Mouse (Mus musculus): ENCODE measurements around the gene Pex26. TPM values are rescaled to one million over a fixed set of nuclear protein-coding genes. Genes with fewer than 3 reads are reported as not detected.

Pex26 gene
- polyA plus RNA-seq, 1 experiment from 2014 or later, result 4.1 TPM

- Histone ChIP-seq H3K36me3 (ENCODE audit: control insufficient read depth, insufficient read depth, low read length) (0 out of 2 replicates have a peak, but pooled peaks cover 2% of the 10 kb centered on the region), H3K9ac (ENCODE audit: low read depth, low read length) (no peak overlapping the region), H3K4me3 (ENCODE audit: low read depth, low read length) (no peak overlapping the region), H3K27me3 (ENCODE audit: control insufficient read depth, insufficient read depth, low read length) (no peaks in the 10 kb centered on the region), H3K27ac (ENCODE audit: low read depth, low read length) (no peak overlapping the region), H3K9me3 (replicated peaks; ENCODE audit: control insufficient read depth, low read length) (no peaks in the 10 kb centered on the region), H3K4me2 (peak overlapping the region; percentile 91), H3K4me1 (ENCODE audit: control insufficient read depth, insufficient read depth, low read length) (peaks cover 9% of the 10 kb centered on the region; the same call in 1 of the 2 replicates)
- ATAC-seq (replicated peaks; ENCODE audit: insufficient number of reproducible peaks, low FRiP score, low TSS enrichment), result no peak
- 86% methylated on average over 8 of the region's 8 CpGs for WGBS (ENCODE audit: insufficient replicate concordance)
Measured at GRCm38 (mm10) chr6:121185232-121185631, 1.8 kb downstream of the Pex26 start.

- H3K27me3 ChIP-seq (ENCODE audit: control insufficient read depth, insufficient read depth, low read length), result no peaks in the 10 kb centered on the region
- no peak overlapping the region for H3K27ac ChIP-seq (ENCODE audit: low read depth, low read length)
- H3K4me2 ChIP-seq, result no peak overlapping the region
- H3K36me3 ChIP-seq (ENCODE audit: control insufficient read depth, insufficient read depth, low read length), result peaks cover 2% of the 10 kb centered on the region; the same call in 1 of the 2 replicates
- no peak for ATAC-seq (replicated peaks; ENCODE audit: insufficient number of reproducible peaks, low FRiP score, low TSS enrichment)
- peaks cover 8% of the 10 kb centered on the region; the same call in 1 of the 2 replicates for H3K4me1 ChIP-seq (ENCODE audit: control insufficient read depth, insufficient read depth, low read length)
- WGBS (ENCODE audit: insufficient replicate concordance), result 59% methylated on average over 11 of the region's 11 CpGs
- no peak overlapping the region for H3K9ac ChIP-seq (ENCODE audit: low read depth, low read length)
- H3K9me3 ChIP-seq (replicated peaks; ENCODE audit: control insufficient read depth, low read length), result no peaks in the 10 kb centered on the region
- no peak overlapping the region for H3K4me3 ChIP-seq (ENCODE audit: low read depth, low read length)
Measured at GRCm38 (mm10) chr6:121191261-121192009, 8.0 kb downstream of the Pex26 start.

- 35% methylated on average over 13 of the region's 13 CpGs for WGBS (ENCODE audit: insufficient replicate concordance)
- no peak overlapping the region for H3K9ac ChIP-seq (ENCODE audit: low read depth, low read length)
- no peaks in the 10 kb centered on the region; the same call in 1 of the 2 replicates for H3K36me3 ChIP-seq (ENCODE audit: control insufficient read depth, insufficient read depth, low read length)
- peaks cover 8% of the 10 kb centered on the region; the same call in 1 of the 2 replicates for H3K4me1 ChIP-seq (ENCODE audit: control insufficient read depth, insufficient read depth, low read length)
- no peaks in the 10 kb centered on the region for H3K27me3 ChIP-seq (ENCODE audit: control insufficient read depth, insufficient read depth, low read length)
- ATAC-seq (replicated peaks; ENCODE audit: insufficient number of reproducible peaks, low FRiP score, low TSS enrichment), result no peak
- H3K27ac ChIP-seq (ENCODE audit: low read depth, low read length), result no peak overlapping the region
- no peak overlapping the region for H3K4me3 ChIP-seq (ENCODE audit: low read depth, low read length)
- no peak overlapping the region for H3K4me2 ChIP-seq
- no peaks in the 10 kb centered on the region for H3K9me3 ChIP-seq (replicated peaks; ENCODE audit: control insufficient read depth, low read length)
Measured at GRCm38 (mm10) chr6:121194061-121194955, 10.8 kb downstream of the Pex26 start.

GRCm38 (mm10) chr6:121194956-121195731 lies 11.7 kb downstream of the Pex26 start:
- H3K27ac ChIP-seq (ENCODE audit: low read depth, low read length), result no peak overlapping the region
- peaks cover 8% of the 10 kb centered on the region; the same call in 1 of the 2 replicates for H3K4me1 ChIP-seq (ENCODE audit: control insufficient read depth, insufficient read depth, low read length)
- 68% methylated on average over 14 of the region's 14 CpGs for WGBS (ENCODE audit: insufficient replicate concordance)
- ATAC-seq (replicated peaks; ENCODE audit: insufficient number of reproducible peaks, low FRiP score, low TSS enrichment), result no peak
- no peaks in the 10 kb centered on the region for H3K9me3 ChIP-seq (replicated peaks; ENCODE audit: control insufficient read depth, low read length)
- H3K4me3 ChIP-seq (ENCODE audit: low read depth, low read length), result no peak overlapping the region
- H3K9ac ChIP-seq (ENCODE audit: low read depth, low read length), result no peak overlapping the region
- H3K27me3 ChIP-seq (ENCODE audit: control insufficient read depth, insufficient read depth, low read length), result no peaks in the 10 kb centered on the region
- H3K36me3 ChIP-seq (ENCODE audit: control insufficient read depth, insufficient read depth, low read length), result no peaks in the 10 kb centered on the region; the same call in 1 of the 2 replicates
- H3K4me2 ChIP-seq, result no peak overlapping the region

DNA sequence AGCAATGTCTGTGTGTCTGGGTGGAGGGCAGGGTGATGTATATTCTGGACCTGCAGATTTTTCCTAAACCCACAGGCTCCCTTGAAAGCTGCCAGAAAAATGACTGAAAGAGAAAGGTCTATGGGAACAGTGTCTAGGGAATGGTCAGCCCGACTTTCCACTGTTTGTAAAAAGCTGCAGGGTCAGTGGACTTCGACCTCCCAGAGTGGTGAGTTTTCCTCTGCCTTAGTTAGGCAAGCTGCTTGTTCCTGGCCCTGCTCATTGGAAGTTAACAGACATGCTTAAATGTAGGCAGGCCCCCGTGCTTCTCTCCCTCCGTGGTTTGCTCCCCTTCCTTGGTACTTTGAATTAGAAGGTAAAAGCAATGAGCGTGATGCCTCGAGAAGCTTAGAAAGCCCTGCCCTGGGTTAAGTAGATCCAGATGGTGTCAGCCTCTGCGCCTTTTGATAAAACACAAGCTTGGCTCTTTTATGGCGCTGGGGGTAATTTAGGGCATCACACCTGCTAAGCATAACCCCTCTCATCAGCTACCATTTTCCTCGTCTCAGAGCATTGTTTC lies 14.4 kb downstream of the Pex26 start:
- H3K9me3 ChIP-seq (replicated peaks; ENCODE audit: control insufficient read depth, low read length), result no peaks in the 10 kb centered on the region
- H3K4me3 ChIP-seq (ENCODE audit: low read depth, low read length), result no peak overlapping the region
- no peak overlapping the region for H3K4me2 ChIP-seq
- no peak for ATAC-seq (replicated peaks; ENCODE audit: insufficient number of reproducible peaks, low FRiP score, low TSS enrichment)
- peaks cover 8% of the 10 kb centered on the region; the same call in 1 of the 2 replicates for H3K4me1 ChIP-seq (ENCODE audit: control insufficient read depth, insufficient read depth, low read length)
- H3K27ac ChIP-seq (ENCODE audit: low read depth, low read length), result no peak overlapping the region
- no peaks in the 10 kb centered on the region; the same call in 1 of the 2 replicates for H3K36me3 ChIP-seq (ENCODE audit: control insufficient read depth, insufficient read depth, low read length)
- WGBS (ENCODE audit: insufficient replicate concordance), result 64% methylated on average over 9 of the region's 9 CpGs
- no peak overlapping the region for H3K9ac ChIP-seq (ENCODE audit: low read depth, low read length)
- H3K27me3 ChIP-seq (ENCODE audit: control insufficient read depth, insufficient read depth, low read length), result no peaks in the 10 kb centered on the region

DNA sequence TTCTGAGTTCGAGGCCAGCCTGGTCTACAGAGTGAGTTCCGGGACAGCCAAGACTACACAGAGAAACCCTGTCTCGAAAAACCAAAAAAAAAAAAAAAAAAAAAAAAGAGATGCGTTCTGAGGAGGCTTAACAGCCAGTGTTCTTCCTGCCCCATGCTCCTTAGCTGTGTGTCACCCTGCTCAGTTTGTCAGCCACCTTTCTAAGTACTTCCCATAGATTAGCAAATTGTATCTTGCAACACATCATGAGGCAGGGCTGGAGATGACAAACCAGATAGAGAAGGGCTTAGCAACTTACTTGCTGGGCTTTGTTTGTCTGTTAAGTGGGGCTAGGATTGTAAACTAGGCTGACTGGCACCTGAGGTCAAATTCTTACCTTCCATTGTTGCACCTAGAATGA lies 17.0 kb downstream of the Pex26 start:
- Histone ChIP-seq H3K4me1 (ENCODE audit: control insufficient read depth, insufficient read depth, low read length) (no peaks in the 10 kb centered on the region), H3K27ac (ENCODE audit: low read depth, low read length) (no peak overlapping the region), H3K4me2 (no peak overlapping the region), H3K4me3 (ENCODE audit: low read depth, low read length) (no peak overlapping the region), H3K9me3 (replicated peaks; ENCODE audit: control insufficient read depth, low read length) (no peaks in the 10 kb centered on the region), H3K27me3 (ENCODE audit: control insufficient read depth, insufficient read depth, low read length) (no peaks in the 10 kb centered on the region), H3K9ac (ENCODE audit: low read depth, low read length) (no peak overlapping the region), H3K36me3 (ENCODE audit: control insufficient read depth, insufficient read depth, low read length) (no peaks in the 10 kb centered on the region)
- ATAC-seq (replicated peaks; ENCODE audit: insufficient number of reproducible peaks, low FRiP score, low TSS enrichment), result no peak
- 83% methylated on average over 4 of the region's 4 CpGs for WGBS (ENCODE audit: insufficient replicate concordance)

DNA sequence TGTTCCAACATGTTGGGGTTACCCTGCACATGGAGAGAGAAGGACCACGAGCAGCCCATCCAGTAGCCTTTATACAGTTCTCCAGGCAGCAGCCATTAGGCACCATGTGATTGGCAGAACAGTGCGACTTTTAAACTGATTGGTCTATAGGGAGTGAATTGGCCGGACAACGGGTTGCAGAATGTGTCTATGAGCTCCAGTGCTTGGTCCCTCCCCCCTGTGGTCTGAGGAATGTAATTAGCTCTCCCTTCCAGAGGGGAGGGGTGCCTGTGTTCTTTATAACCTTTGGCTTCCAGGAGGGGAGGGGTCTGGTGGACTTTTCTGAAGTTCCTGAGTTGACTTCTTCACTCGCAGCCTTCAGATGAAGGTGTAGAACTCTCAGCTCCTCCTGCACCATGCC lies 18.6 kb downstream of the Pex26 start:
- WGBS (ENCODE audit: insufficient replicate concordance), result 78% methylated on average over 5 of the region's 5 CpGs
- H3K9me3 ChIP-seq (replicated peaks; ENCODE audit: control insufficient read depth, low read length), result no peaks in the 10 kb centered on the region
- no peak overlapping the region for H3K4me3 ChIP-seq (ENCODE audit: low read depth, low read length)
- H3K4me1 ChIP-seq (ENCODE audit: control insufficient read depth, insufficient read depth, low read length), result no peaks in the 10 kb centered on the region
- H3K36me3 ChIP-seq (ENCODE audit: control insufficient read depth, insufficient read depth, low read length), result no peaks in the 10 kb centered on the region
- no peak overlapping the region for H3K4me2 ChIP-seq
- no peak overlapping the region for H3K27ac ChIP-seq (ENCODE audit: low read depth, low read length)
- H3K27me3 ChIP-seq (ENCODE audit: control insufficient read depth, insufficient read depth, low read length), result no peaks in the 10 kb centered on the region
- no peak for ATAC-seq (replicated peaks; ENCODE audit: insufficient number of reproducible peaks, low FRiP score, low TSS enrichment)
- no peak overlapping the region for H3K9ac ChIP-seq (ENCODE audit: low read depth, low read length)

- Histone ChIP-seq H3K27ac (ENCODE audit: low read depth, low read length) (no peak overlapping the region), H3K4me3 (ENCODE audit: low read depth, low read length) (no peak overlapping the region), H3K27me3 (ENCODE audit: control insufficient read depth, insufficient read depth, low read length) (peaks cover 24% of the 10 kb centered on the region), H3K4me1 (ENCODE audit: control insufficient read depth, insufficient read depth, low read length) (peaks cover 7% of the 10 kb centered on the region; the same call in 1 of the 2 replicates), H3K9ac (ENCODE audit: low read depth, low read length) (no peak overlapping the region), H3K9me3 (replicated peaks; ENCODE audit: control insufficient read depth, low read length) (no peaks in the 10 kb centered on the region), H3K36me3 (ENCODE audit: control insufficient read depth, insufficient read depth, low read length) (no peaks in the 10 kb centered on the region), H3K4me2 (no peak overlapping the region)
- no peak for ATAC-seq (replicated peaks; ENCODE audit: insufficient number of reproducible peaks, low FRiP score, low TSS enrichment)
- WGBS (ENCODE audit: insufficient replicate concordance), result 75% methylated on average over 5 of the region's 5 CpGs
Measured at GRCm38 (mm10) chr6:121206481-121206880, 23.0 kb downstream of the Pex26 start.
